ENCODE assay signal across 11 mouse cellular contexts in genomic region chr14:78434126-78434525, GRCm38 (mm10).
DNase-seq lines count a peak whose midpoint lies in the region; ATAC-seq and TF ChIP-seq lines count a peak whose summit lies in the region.
"Had no signal": no experiment of that assay in that cellular context is flagged by ENCODE, and none has a peak within 500 bp of the region (broad histone marks: within the 10 kb centered on the region; RNA-seq: fewer than 3 reads in every experiment).

No protein-coding gene starts in this region.

- no peak overlapping the region for H3K27ac ChIP-seq in forebrain, postnatal 0 days (ENCODE audit: low read depth, low read length)
- H3K27ac ChIP-seq in forebrain, embryonic 12.5 days, result no peak overlapping the region
- no peak overlapping the region for H3K27ac ChIP-seq in left cerebral cortex, adult 2 months
- H3K27ac ChIP-seq: hindbrain, embryonic 12.5 days; stomach, embryonic 15.5 days had no signal

- no peak overlapping the region for H3K4me2 ChIP-seq in forebrain, postnatal 0 days (ENCODE audit: low read depth)
- no peak overlapping the region for H3K4me2 ChIP-seq in forebrain, embryonic 12.5 days
- H3K4me2 ChIP-seq: hindbrain, embryonic 12.5 days; stomach, embryonic 15.5 days had no signal

- H3K4me3 ChIP-seq in forebrain, postnatal 0 days (ENCODE audit: low read depth, low read length), result no peak overlapping the region
- no peak overlapping the region for H3K4me3 ChIP-seq in forebrain, embryonic 12.5 days (replicated peaks)
- no peak overlapping the region for H3K4me3 ChIP-seq in left cerebral cortex, adult 2 months
- H3K4me3 ChIP-seq: hindbrain, embryonic 12.5 days; stomach, embryonic 15.5 days had no signal

- no peaks in the 10 kb centered on the region for H3K9me3 ChIP-seq in forebrain, postnatal 0 days (ENCODE audit: low read length)
- H3K9me3 ChIP-seq in forebrain, embryonic 12.5 days, result 0 out of 2 replicates have a peak, but pooled peaks cover 2% of the 10 kb centered on the region
- H3K9me3 ChIP-seq: hindbrain, embryonic 12.5 days; stomach, embryonic 15.5 days had no signal

- 92% methylated on average over 4 of the region's 4 CpGs for WGBS in forebrain, postnatal 0 days
- WGBS in forebrain, embryonic 12.5 days, result 95% methylated on average over 4 of the region's 4 CpGs

- H3K27me3 ChIP-seq in forebrain, postnatal 0 days (ENCODE audit: insufficient read depth, low read length), result no peaks in the 10 kb centered on the region
- H3K27me3 ChIP-seq in forebrain, embryonic 12.5 days, result no peaks in the 10 kb centered on the region
- H3K27me3 ChIP-seq: hindbrain, embryonic 12.5 days; stomach, embryonic 15.5 days had no signal

- no peaks in the 10 kb centered on the region for H3K36me3 ChIP-seq in forebrain, postnatal 0 days (ENCODE audit: insufficient read depth)
- no peaks in the 10 kb centered on the region for H3K36me3 ChIP-seq in forebrain, embryonic 12.5 days (replicated peaks)
- H3K36me3 ChIP-seq: hindbrain, embryonic 12.5 days; stomach, embryonic 15.5 days had no signal

- no peak overlapping the region for H3K9ac ChIP-seq in forebrain, postnatal 0 days
- no peak overlapping the region for H3K9ac ChIP-seq in forebrain, embryonic 12.5 days
- H3K9ac ChIP-seq: hindbrain, embryonic 12.5 days; stomach, embryonic 15.5 days had no signal

- H3K4me1 ChIP-seq in forebrain, postnatal 0 days (ENCODE audit: insufficient read depth), result no peaks in the 10 kb centered on the region
- H3K4me1 ChIP-seq in forebrain, embryonic 12.5 days, result no peaks in the 10 kb centered on the region
- H3K4me1 ChIP-seq: hindbrain, embryonic 12.5 days; stomach, embryonic 15.5 days had no signal

- DNase-seq in forebrain, postnatal 0 days, result no peak
- DNase-seq in left cerebral cortex, adult 2 months (ENCODE audit: extremely low spot score in 1 of 2, low spot score in 2 of 2), result no peak
- no peak for DNase-seq in left cerebral cortex, postnatal 4 days
- peak; percentile 15 for DNase-seq in T-cell, adult 2 months (ENCODE audit: low spot score)
- DNase-seq in thymus, postnatal 0 days (ENCODE audit: low spot score), result peak; percentile 78
- no peak for DNase-seq in frontal cortex, postnatal 10 days (ENCODE audit: low spot score in 2 of 2)
- DNase-seq in frontal cortex, postnatal 36 days (ENCODE audit: low spot score in 2 of 2), result no peak
- DNase-seq: cerebellum, postnatal 25 days had no signal

- TF ChIP-seq CTCF in forebrain, postnatal 0 days (IDR thresholded peaks at IDR 0.05; ENCODE audit: low read depth), result peak; percentile 29
- TF ChIP-seq CTCF in left cerebral cortex, adult 2 months (IDR thresholded peaks at IDR 0.05), result peak; percentile 15

- no peak for ATAC-seq in forebrain, postnatal 0 days
- ATAC-seq in forebrain, embryonic 12.5 days (ENCODE audit: low FRiP score), result no peak

- intact Hi-C loops in left cerebral cortex, adult 2 months (cut with DNase I), result loop anchor here (5.0 kb wide), 1 partner anchor 147 kb away; no protein-coding TSS in a partner anchor
- intact Hi-C loops in left cerebral cortex, postnatal 4 days (cut with DNase I), result no loop called here

Comparison
In these comparisons a context has a peak if more than half of its experiments do, and no peak if none do; other contexts are left out.
1. DNase-seq: peak in T-cell, adult 2 months (single experiment) and thymus, postnatal 0 days (single experiment); none in forebrain, postnatal 0 days (single experiment), left cerebral cortex, adult 2 months (0 of 2), left cerebral cortex, postnatal 4 days (single experiment), frontal cortex, postnatal 10 days (0 of 2) and frontal cortex, postnatal 36 days (0 of 2).